Mouse (Mus musculus) liver, embryonic 14.5 days (tissue): ENCODE results near the gene Gm49384. TPM values are rescaled to one million over a fixed set of nuclear protein-coding genes. Genes with fewer than 3 reads are reported as not detected.
"Not testable (repeated sequence)": the region's sequence is repeated elsewhere in the genome, so short reads cannot be mapped to it uniquely, and the experiment has no call there.

ENCODE experiments used
- ATAC-seq: fragments of 200-750 bp; cut with Nextera tagmentation; 2 replicates; pipeline ENCODE4 v1.8.0; 2017; ENCODE audit warnings: moderate number of reproducible peaks, mild to moderate bottlenecking, moderate library complexity; ENCODE audit not compliant: insufficient read depth
- DNase-seq, 3 experiments: peaks; one replicate each; pipeline ENCODE4 v3.0.0-alpha.2; 2012 to 2013; ENCODE audit warnings: low read depth in 3 of 3, low spot score in 3 of 3
- H3K27ac ChIP-seq: fragments of 300-500 bp; sonication (generic); 2 replicates; pipeline ENCODE4 v1.5.1; 2014; ENCODE audit warnings: moderate library complexity, mild to moderate bottlenecking, control low read depth, inconsistent platforms
- H3K27me3 ChIP-seq: fragments of 300-500 bp; sonication (generic); 2 replicates; pipeline ENCODE4 v1.6.1; 2014; ENCODE audit warnings: mild to moderate bottlenecking, low read length, moderate library complexity; ENCODE audit not compliant: control insufficient read depth, insufficient read depth
- H3K36me3 ChIP-seq: fragments of 300-500 bp; sonication (generic); replicated peaks from 2 replicates; pipeline ENCODE4 v1.6.1; 2014; ENCODE audit warnings: low read depth; ENCODE audit not compliant: control insufficient read depth, insufficient read depth
- H3K4me1 ChIP-seq, 2 experiments: fragments of 200-500 bp in 1 of 2; fragments of 300-500 bp in 1 of 2; sonication (generic) in 1 of 2; replicated peaks; 2 replicates each; pipeline ENCODE4 v1.6.1; 2012 to 2014; ENCODE audit warnings: antibody characterized with exemption in 1 of 2, inconsistent platforms in 1 of 2, low read length in 1 of 2; ENCODE audit not compliant: control insufficient read depth in 2 of 2, insufficient read depth in 2 of 2
- H3K4me2 ChIP-seq: fragments of 300-500 bp; sonication (generic); 2 replicates; pipeline ENCODE4 v1.6.1; 2014; ENCODE audit warnings: low read depth, mild to moderate bottlenecking, control low read depth, moderate library complexity
- H3K4me3 ChIP-seq, 2 experiments: fragments of 200-500 bp in 1 of 2; fragments of 300-500 bp in 1 of 2; sonication (generic) in 1 of 2; 2 replicates each; pipeline ENCODE4 v1.5.1; 2012 to 2014; ENCODE audit warnings: low read depth in 2 of 2, low read length in 2 of 2, mild to moderate bottlenecking in 2 of 2, control low read depth in 1 of 2, inconsistent platforms in 1 of 2, moderate library complexity in 1 of 2; ENCODE audit not compliant: insufficient read depth in 1 of 2
- H3K9ac ChIP-seq: fragments of 300-500 bp; sonication (generic); replicated peaks from 2 replicates; pipeline ENCODE4 v1.6.1; 2014; ENCODE audit warnings: mild to moderate bottlenecking, control low read depth, moderate library complexity
- H3K9me3 ChIP-seq: fragments of 300-500 bp; sonication (generic); 2 replicates; pipeline ENCODE4 v1.6.1; 2016; ENCODE audit warnings: low read length, mixed read lengths; ENCODE audit not compliant: control insufficient read depth
- CTCF ChIP-seq: IDR thresholded peaks from 2 replicates; pipeline ENCODE4 v1.5.1; 2016; ENCODE audit warnings: antibody characterized with exemption, low read depth, control low read depth
- EP300 ChIP-seq: IDR thresholded peaks from 2 replicates; pipeline ENCODE4 v1.6.1; 2016; ENCODE audit warnings: antibody characterized with exemption, low read depth
- whole genome bisulfite sequencing: fragments of 180-500 bp; shearing (Covaris S2); extraction: QIAGEN DNeasy Blood & Tissue Kit; methylation state at CpG from one replicate; pipeline ENCODE4 v1.1.7; 2014; ENCODE audit not compliant: insufficient replicate concordance; 5-methylcytosine and 5-hydroxymethylcytosine counted together
- polyA plus RNA-seq, 2 experiments: library from polyadenylated mRNA; depleted of rRNA in 1 of 2; stranded (reverse) in 1 of 2; unstranded in 1 of 2; fragments of >200 nt; fragmentation: Nextera tagmentation in 1 of 2; extraction: Ambion mirVana in 1 of 2; gene quantifications; 2 replicates each; pipeline versions ENCODE4 v1.2.1 to v1.2.3; 2012 to 2014

Gene Gm49384
- polyA plus RNA-seq, 2 experiments, result 8.0 to 16.3 TPM

DNA sequence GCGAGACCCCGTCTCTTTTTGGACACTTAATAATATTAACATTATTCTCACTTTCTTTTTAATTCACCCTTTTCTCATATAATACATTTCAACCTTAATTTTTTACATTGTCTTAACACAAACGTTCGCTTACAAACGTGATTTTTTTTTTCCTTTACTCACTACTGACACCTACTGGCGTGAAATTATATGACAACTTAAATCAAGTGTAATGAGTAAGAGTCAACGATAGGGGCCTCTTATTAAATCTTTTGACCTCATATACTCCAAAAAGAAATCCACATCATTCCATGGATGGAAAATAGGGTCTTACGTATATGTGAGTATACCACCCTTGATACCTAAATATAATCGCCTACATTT lies 44.5 kb downstream of the Gm49384 start:
- H3K4me2 ChIP-seq, result peak overlapping the region; percentile 63
- H3K4me3 ChIP-seq, result peak overlapping the region in 1 of 2 experiments; percentile 36; a peak in 2 of 4 replicates
- peak overlapping the region; percentile 41; the same call in 1 of the 2 replicates for H3K27ac ChIP-seq
- H3K36me3 ChIP-seq, result peaks cover 11% of the 10 kb centered on the region
- ATAC-seq, result peak; percentile 0; the same call in 1 of the 2 replicates
- H3K27me3 ChIP-seq, result no peaks in the 10 kb centered on the region
- H3K9me3 ChIP-seq, result no peaks in the 10 kb centered on the region
- TF ChIP-seq EP300 (0 out of 2 replicates have a peak, but pooled peaks have one; percentile 7), CTCF (peak; percentile 77)
- 2% methylated on average over 9 of the region's 9 CpGs for WGBS
- no peak overlapping the region for H3K9ac ChIP-seq
- H3K4me1 ChIP-seq, result peaks cover 13 to 15% of the 10 kb centered on the region in 2 experiments
- peak; percentile 69 to 86 (median 70) for DNase-seq

- Histone ChIP-seq H3K27ac (peak within 1 kb of the TSS; percentile 83), H3K36me3 (peaks cover 11% of the 10 kb centered on the region), H3K4me3 (peak within 1 kb of the TSS; percentile 65 to 85), H3K4me2 (peak within 1 kb of the TSS; percentile 93), H3K4me1 (peaks cover 12 to 15% of the 10 kb centered on the region in 2 experiments), H3K9ac (peak within 1 kb of the TSS; percentile 91)
- TF ChIP-seq EP300, result 0 out of 2 replicates have a peak, but pooled peaks have one; percentile 11
- DNase-seq (peak; percentile 99), ATAC-seq (peak; percentile 95)
- not testable (repeated sequence) for H3K27me3 ChIP-seq, H3K9me3 ChIP-seq
- under 1% methylated on average over 58 of the region's 68 CpGs for WGBS
These were observed 45.1 kb downstream of the Gm49384 start, which contains the start of gene Rps29 for GRCm38 (mm10) chr12:69158765-69159577. Gene Rps29, minus strand, starts transcription at chr12:69159186.

DNA sequence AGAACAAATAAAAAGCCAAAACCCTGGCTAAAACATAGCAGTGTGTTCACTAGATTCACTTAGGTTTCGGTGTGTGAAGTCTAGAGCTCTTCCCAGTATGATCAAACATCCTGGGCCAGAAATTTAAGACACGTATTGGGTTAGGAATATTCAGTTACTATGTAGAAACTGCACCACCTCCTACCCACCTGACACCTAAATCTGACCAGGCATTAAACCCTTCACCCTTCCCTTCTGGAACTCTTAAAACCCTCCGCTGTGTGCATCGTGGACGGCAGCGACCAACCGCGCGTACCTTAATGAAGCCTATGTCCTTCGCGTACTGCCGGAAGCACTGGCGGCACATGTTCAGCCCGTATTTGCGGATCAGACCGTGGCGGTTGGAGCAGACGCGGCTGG lies 45.7 kb downstream of the Gm49384 start:
- H3K4me2 ChIP-seq, result peak overlapping the region; percentile 93
- H3K36me3 ChIP-seq, result peaks cover 11% of the 10 kb centered on the region
- H3K27me3 ChIP-seq, result no peaks in the 10 kb centered on the region
- H3K9ac ChIP-seq, result peak overlapping the region; percentile 91
- peak overlapping the region; percentile 83 for H3K27ac ChIP-seq
- TF ChIP-seq CTCF (no peak), EP300 (no peak)
- peak overlapping the region; percentile 65 to 85 for H3K4me3 ChIP-seq
- under 1% methylated on average over 19 of the region's 19 CpGs for WGBS
- DNase-seq, result no peak
- H3K9me3 ChIP-seq, result no peaks in the 10 kb centered on the region
- peaks cover 12 to 15% of the 10 kb centered on the region in 2 experiments for H3K4me1 ChIP-seq
- no peak for ATAC-seq

GRCm38 (mm10) chr12:69157107-69157506 lies 47.0 kb downstream of the Gm49384 start:
- no peak for TF ChIP-seq EP300
- no peak for TF ChIP-seq CTCF
- peak overlapping the region; percentile 65 to 85 for H3K4me3 ChIP-seq
- peak overlapping the region; percentile 93 for H3K4me2 ChIP-seq
- no peaks in the 10 kb centered on the region for H3K9me3 ChIP-seq
- DNase-seq, result peak; percentile 34 to 56 (median 45)
- ATAC-seq, result no peak
- WGBS, result 58% methylated on average over 2 of the region's 2 CpGs
- peaks cover 12 to 15% of the 10 kb centered on the region in 2 experiments for H3K4me1 ChIP-seq
- H3K9ac ChIP-seq, result peak overlapping the region; percentile 91
- H3K27me3 ChIP-seq, result no peaks in the 10 kb centered on the region
- peaks cover 11% of the 10 kb centered on the region for H3K36me3 ChIP-seq
- peak overlapping the region; percentile 83 for H3K27ac ChIP-seq

DNA sequence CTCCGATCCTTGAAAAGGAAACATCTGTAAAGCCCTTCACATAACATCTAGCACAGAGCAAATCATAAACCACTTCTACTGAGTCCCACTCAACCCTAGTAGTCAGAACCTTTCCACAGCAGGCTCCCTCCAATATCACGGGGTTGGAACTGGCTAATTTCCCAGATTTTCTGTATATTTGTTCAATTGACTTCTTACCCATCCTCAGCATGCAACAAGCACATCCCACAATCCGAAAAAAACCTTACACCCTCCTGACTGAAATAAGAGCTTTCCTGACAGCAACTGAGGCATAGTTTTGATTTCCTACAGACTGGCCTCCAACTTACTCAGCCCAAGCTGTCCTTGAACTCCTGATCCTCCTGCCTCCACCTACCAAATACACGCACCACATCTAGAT lies 47.6 kb downstream of the Gm49384 start:
- H3K4me1 ChIP-seq, result peaks cover 12 to 15% of the 10 kb centered on the region in 2 experiments
- DNase-seq (no peak), ATAC-seq (no peak)
- no peak for TF ChIP-seq EP300
- no peak overlapping the region for H3K4me3 ChIP-seq
- peak overlapping the region; percentile 93 for H3K4me2 ChIP-seq
- no peak overlapping the region; the same call in 1 of the 2 replicates for H3K27ac ChIP-seq
- H3K36me3 ChIP-seq, result peaks cover 11% of the 10 kb centered on the region
- 62% methylated on average over 4 of the region's 4 CpGs for WGBS
- H3K9ac ChIP-seq, result no peak overlapping the region
- no peaks in the 10 kb centered on the region for H3K9me3 ChIP-seq
- H3K27me3 ChIP-seq, result no peaks in the 10 kb centered on the region
